Mouse (Mus musculus) heart, adult 2 months (tissue): ENCODE measurements at regions not wholly inside any gene's neighbourhood (a gene's known extent, or its start where the extent isn't known, plus 50 kb on each side); places are given as distances from the start of the nearest gene placed in this dataset.

ENCODE experiments used
- DNase-seq, 2 experiments: peaks; one replicate each; pipeline ENCODE4 v3.0.0; 2021
- H3K27ac ChIP-seq: fragments of 200-600 bp; 2 replicates; pipeline ENCODE4 v1.8.1; 2022
- H3K27me3 ChIP-seq: fragments of 200-500 bp; 2 replicates; pipeline ENCODE4 v1.6.1; 2012; ENCODE audit warnings: mild to moderate bottlenecking, low read length, inconsistent platforms, mixed read lengths; ENCODE audit not compliant: control insufficient read depth, insufficient read depth
- H3K36me3 ChIP-seq: fragments of 200-500 bp; 2 replicates; pipeline ENCODE4 v1.6.1; 2012; ENCODE audit warnings: low read length, inconsistent platforms; ENCODE audit not compliant: control insufficient read depth, insufficient read depth
- H3K4me1 ChIP-seq: fragments of 200-500 bp; 2 replicates; pipeline ENCODE4 v1.6.1; 2011; ENCODE audit warnings: low read length; ENCODE audit not compliant: control insufficient read depth, insufficient read depth
- H3K4me3 ChIP-seq: fragments of 200-600 bp; 2 replicates; pipeline ENCODE4 v1.8.1; 2022
- H3K79me2 ChIP-seq: fragments of 200-500 bp; replicated peaks from 2 replicates; pipeline ENCODE4 v1.6.1; 2012; ENCODE audit warnings: mild to moderate bottlenecking, inconsistent platforms, low read length, moderate library complexity, mixed read lengths; ENCODE audit not compliant: control insufficient read depth, insufficient read depth
- H3K9ac ChIP-seq: fragments of 200-500 bp; 2 replicates; pipeline ENCODE4 v1.6.1; 2012; ENCODE audit warnings: low read depth, mild to moderate bottlenecking, control low read depth, inconsistent platforms, low read length, mixed read lengths
- CTCF ChIP-seq: fragments of 200-600 bp; IDR thresholded peaks from 2 replicates; pipeline ENCODE4 v1.8.1; 2022; ENCODE audit warnings: antibody characterized with exemption, mild to moderate bottlenecking, moderate library complexity
- EP300 ChIP-seq: fragments of 200-500 bp; IDR thresholded peaks from 2 replicates; pipeline ENCODE4 v1.6.1; 2011; ENCODE audit warnings: low read depth, low read length, control low read depth; ENCODE audit not compliant: insufficient read depth
- POLR2A ChIP-seq: fragments of 200-500 bp; IDR thresholded peaks from 2 replicates; pipeline ENCODE4 v1.6.1; 2011; ENCODE audit warnings: mild to moderate bottlenecking, low read depth, low read length, control low read depth; ENCODE audit not compliant: insufficient read depth
- WGBS: fragments of 180-500 bp; shearing (Covaris S2); methylation state at CpG from one replicate; pipeline ENCODE4 v1.1.7; 2018; 5-methylcytosine and 5-hydroxymethylcytosine counted together
- intact Hi-C: fragments of 180-260 bp; cut with DNase I; formaldehyde crosslinking; loops from one replicate; pipeline ENCODE4 v1.15.1; 2025

GRCm38 (mm10) chr13:113489951-113490822 is 128.2 kb downstream of the Snx18 start:
- intact Hi-C loops, result loop anchor here (5.0 kb wide), 1 partner anchor 73 kb away; no protein-coding TSS in a partner anchor
- H3K4me3 ChIP-seq, result no peak overlapping the region
- peak; percentile 24 to 35 for DNase-seq
- TF ChIP-seq EP300 (no peak), CTCF (no peak), POLR2A (no peak)
- peak overlapping the region; percentile 39 for H3K27ac ChIP-seq
- H3K79me2 ChIP-seq, result no peaks in the 10 kb centered on the region
- H3K27me3 ChIP-seq, result no peaks in the 10 kb centered on the region
- H3K36me3 ChIP-seq, result no peaks in the 10 kb centered on the region
- no peak overlapping the region for H3K9ac ChIP-seq
- H3K4me1 ChIP-seq, result peaks cover 7% of the 10 kb centered on the region
- 49% methylated on average over 6 of the region's 6 CpGs for WGBS

DNA sequence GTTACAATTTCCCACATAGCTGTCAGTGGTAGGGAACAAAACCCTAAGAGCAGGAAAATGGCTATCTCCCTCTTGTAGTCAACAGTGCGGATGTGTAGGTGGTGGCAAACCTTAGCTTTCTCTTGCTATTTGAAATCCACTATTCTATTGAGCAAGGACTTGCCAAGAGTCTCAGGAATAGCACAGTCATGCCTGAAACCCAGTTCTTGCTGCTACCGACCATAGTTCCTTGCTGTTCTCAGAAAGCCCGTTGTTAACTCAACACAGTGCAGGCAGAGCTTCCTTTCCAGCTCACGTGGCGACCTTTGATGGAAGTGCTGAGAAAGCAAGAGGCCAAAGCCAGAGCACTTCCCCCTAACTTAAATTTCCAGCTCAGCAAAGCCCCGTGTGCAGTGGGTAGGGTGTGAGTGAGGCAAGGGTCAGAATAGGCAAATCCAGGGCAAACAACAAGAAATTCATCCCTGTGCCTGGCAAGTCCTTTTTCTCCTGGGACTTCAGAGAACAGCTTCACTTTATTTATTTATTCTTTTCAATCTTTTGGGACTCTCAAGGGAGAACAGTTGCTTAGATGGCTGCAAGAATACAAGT is 131.9 kb downstream of the Snx18 start:
- intact Hi-C loops, result no loop called here
- no peak overlapping the region for H3K9ac ChIP-seq
- H3K27ac ChIP-seq, result no peak overlapping the region
- TF ChIP-seq EP300, result no peak
- no peak for TF ChIP-seq CTCF
- no peak for TF ChIP-seq POLR2A
- no peaks in the 10 kb centered on the region for H3K79me2 ChIP-seq
- no peaks in the 10 kb centered on the region for H3K36me3 ChIP-seq
- H3K4me1 ChIP-seq, result peaks cover 5% of the 10 kb centered on the region
- no peaks in the 10 kb centered on the region for H3K27me3 ChIP-seq
- 50% methylated on average over 6 of the region's 6 CpGs for WGBS
- peak in 1 of 2 experiments; percentile 23 for DNase-seq
- no peak overlapping the region for H3K4me3 ChIP-seq

- H3K27me3 ChIP-seq, result no peaks in the 10 kb centered on the region
- WGBS, result 46% methylated on average over 7 of the region's 7 CpGs
- H3K4me3 ChIP-seq, result no peak overlapping the region
- peak in 1 of 2 experiments; percentile 12 for DNase-seq
- TF ChIP-seq EP300 (no peak), CTCF (no peak), POLR2A (no peak)
- no peaks in the 10 kb centered on the region for H3K79me2 ChIP-seq
- H3K9ac ChIP-seq, result no peak overlapping the region
- H3K36me3 ChIP-seq, result no peaks in the 10 kb centered on the region
- intact Hi-C loops, result no loop called here
- no peak overlapping the region for H3K27ac ChIP-seq
- peaks cover 5% of the 10 kb centered on the region for H3K4me1 ChIP-seq
Observed at GRCm38 (mm10) chr13:113485511-113485910, 132.9 kb downstream of the Snx18 start.

- no peak for DNase-seq
- Histone ChIP-seq H3K4me1 (peaks cover 1% of the 10 kb centered on the region), H3K36me3 (no peaks in the 10 kb centered on the region), H3K4me3 (no peak overlapping the region), H3K27ac (no peak overlapping the region), H3K27me3 (no peaks in the 10 kb centered on the region), H3K79me2 (no peaks in the 10 kb centered on the region), H3K9ac (no peak overlapping the region)
- 66% methylated on average over 10 of the region's 10 CpGs for WGBS
- TF ChIP-seq POLR2A (no peak), EP300 (no peak), CTCF (no peak)
- intact Hi-C loops, result no loop called here
Observed at GRCm38 (mm10) chr13:113484159-113484762, 134.1 kb downstream of the Snx18 start.

DNA sequence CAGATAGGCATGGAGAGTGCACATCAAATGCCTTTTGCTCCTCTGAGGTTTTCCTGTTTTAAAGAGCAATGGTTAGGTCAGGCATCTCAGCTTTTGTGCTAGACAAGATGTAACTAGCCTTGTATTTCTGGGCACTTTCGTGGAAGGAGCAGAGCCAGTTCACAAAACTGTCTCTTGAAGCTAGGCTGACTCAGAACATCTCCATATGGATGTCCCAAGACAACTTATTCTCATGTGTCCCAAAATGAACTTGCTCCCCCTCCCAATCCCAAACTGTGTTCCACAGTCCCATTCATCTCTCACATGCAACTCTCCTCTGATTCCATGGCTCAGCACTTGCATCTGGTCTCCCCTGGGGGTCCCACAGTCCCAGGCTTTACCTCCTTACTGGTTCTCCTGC is 135.5 kb downstream of the Snx18 start:
- H3K79me2 ChIP-seq, result no peaks in the 10 kb centered on the region
- H3K27ac ChIP-seq, result no peak overlapping the region
- no peaks in the 10 kb centered on the region for H3K27me3 ChIP-seq
- intact Hi-C loops, result no loop called here
- H3K9ac ChIP-seq, result no peak overlapping the region
- H3K36me3 ChIP-seq, result no peaks in the 10 kb centered on the region
- WGBS, result 72% methylated on average over 1 of the region's 1 CpGs
- peaks cover 1% of the 10 kb centered on the region for H3K4me1 ChIP-seq
- no peak overlapping the region for H3K4me3 ChIP-seq
- TF ChIP-seq CTCF (no peak), POLR2A (no peak), EP300 (no peak)
- DNase-seq, result no peak

DNA sequence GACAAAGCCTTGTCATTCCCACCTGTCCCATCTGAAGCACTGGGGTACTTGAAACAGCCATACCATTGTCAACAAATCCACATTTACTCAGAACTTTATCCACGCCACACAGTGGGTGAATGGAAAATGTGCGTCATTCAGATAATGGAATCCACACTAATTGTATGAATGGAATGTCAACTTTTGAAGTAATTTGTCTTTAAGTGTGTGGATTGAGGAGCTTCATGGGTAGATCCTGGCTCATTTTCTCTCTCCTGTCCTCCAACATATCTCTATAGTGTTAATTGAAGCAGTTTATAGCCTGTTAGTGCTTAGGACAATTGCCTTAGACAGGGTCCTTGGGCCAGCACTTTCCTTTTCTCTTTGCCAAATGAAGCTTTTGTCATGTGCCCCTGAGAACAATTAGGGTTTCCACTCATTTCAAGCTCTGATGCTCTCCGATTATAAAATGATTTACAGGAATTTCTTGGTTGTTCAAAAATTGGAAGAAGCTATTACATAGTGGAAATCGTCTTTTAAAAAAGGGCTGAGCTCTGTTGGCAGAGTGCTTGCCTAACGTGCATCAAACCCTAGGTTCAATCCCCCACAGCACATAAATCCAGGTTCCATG is 140.4 kb downstream of the Snx18 start:
- 76% methylated on average over 5 of the region's 5 CpGs for WGBS
- intact Hi-C loops, result no loop called here

More for the DNA sequence above, 140.4 kb downstream of the Snx18 start:
- no peak for TF ChIP-seq POLR2A
- TF ChIP-seq CTCF, result no peak
- TF ChIP-seq EP300, result no peak
- no peak overlapping the region for H3K27ac ChIP-seq
- DNase-seq, result no peak
- no peaks in the 10 kb centered on the region for H3K4me1 ChIP-seq
- no peaks in the 10 kb centered on the region for H3K79me2 ChIP-seq
- no peaks in the 10 kb centered on the region for H3K27me3 ChIP-seq
- H3K9ac ChIP-seq, result no peak overlapping the region
- H3K36me3 ChIP-seq, result no peaks in the 10 kb centered on the region
- no peak overlapping the region for H3K4me3 ChIP-seq
